Mouse (Mus musculus): Measurements from ENCODE around the gene Phldb1. TPM values are rescaled to one million over a fixed set of nuclear protein-coding genes. Genes with fewer than 3 reads are reported as not detected.

Gene Phldb1
- polyA plus RNA-seq, 1 experiment = 12.3 TPM

- Histone ChIP-seq H3K4me1 (ENCODE audit: control insufficient read depth, insufficient read depth, insufficient read length) (peaks cover 6% of the 10 kb centered on the region; the same call in 1 of the 2 replicates), H3K36me3 (ENCODE audit: control insufficient read depth, insufficient read depth, low read length) (no peaks in the 10 kb centered on the region), H3K27me3 (ENCODE audit: control insufficient read depth, insufficient read depth, low read length) (no peaks in the 10 kb centered on the region), H3K27ac (ENCODE audit: insufficient read depth, low read length) (no peak overlapping the region), H3K4me3 (ENCODE audit: extremely low read depth, insufficient read depth, insufficient read length) (no peak overlapping the region)
- no peak for DNase-seq (ENCODE audit: low read depth in 1 of 2, low spot score in 2 of 2)
- 91% methylated on average over 11 of the region's 11 CpGs for WGBS
- TF ChIP-seq POLR2A (IDR thresholded peaks at IDR 0.05; ENCODE audit: low read depth, low read length) = no peak
- TF ChIP-seq CTCF (IDR thresholded peaks at IDR 0.05; ENCODE audit: extremely low read depth, insufficient read depth, insufficient read length, insufficient replicate concordance) = no peak
Observed at GRCm38 (mm10) chr9:44693071-44693470, 41.9 kb downstream of the Phldb1 start.

DNA sequence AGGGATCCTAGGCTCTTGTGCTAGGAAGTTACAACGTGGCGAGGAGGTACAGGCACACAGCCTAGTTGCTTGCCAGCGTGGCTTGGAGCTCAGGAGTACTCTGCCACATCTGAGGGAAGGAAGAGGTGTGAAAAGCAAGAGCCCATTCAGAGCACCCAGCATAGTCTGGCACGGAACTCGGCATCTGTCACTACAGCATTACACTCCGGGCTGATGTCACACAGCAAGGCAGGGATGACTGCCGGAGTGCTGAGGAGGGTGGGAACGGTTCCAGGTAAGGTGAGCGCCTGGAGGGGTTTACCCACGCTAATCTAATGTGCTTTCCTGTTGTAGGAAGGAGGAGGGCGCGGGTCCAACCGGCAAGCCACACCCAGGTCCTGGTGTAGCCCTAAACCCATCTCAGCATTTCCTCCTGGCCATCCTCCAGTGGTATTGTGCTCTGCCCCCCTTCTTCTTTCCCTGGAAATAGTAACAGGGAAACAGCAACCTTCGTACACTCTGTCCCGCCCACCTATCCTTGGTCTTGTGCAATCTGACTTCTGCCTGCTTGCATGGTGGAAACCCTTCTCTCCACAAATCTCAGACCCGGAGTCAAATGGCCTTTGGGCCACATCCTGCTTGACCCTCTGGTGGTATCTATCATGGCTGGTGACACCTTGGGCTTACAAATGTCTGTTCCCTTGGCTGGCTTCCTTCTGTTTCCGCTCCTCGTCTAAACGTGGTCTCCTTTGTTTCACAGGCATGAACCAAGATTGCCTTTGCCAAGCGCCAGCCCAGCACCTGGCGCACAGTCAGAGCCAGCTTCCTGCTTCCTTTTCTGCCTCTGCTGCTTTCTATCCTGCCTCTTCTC is 43.1 kb downstream of the Phldb1 start:
- Histone ChIP-seq H3K27me3 (ENCODE audit: control insufficient read depth, insufficient read depth, low read length) (no peaks in the 10 kb centered on the region), H3K4me3 (ENCODE audit: extremely low read depth, insufficient read depth, insufficient read length) (no peak overlapping the region), H3K27ac (ENCODE audit: insufficient read depth, low read length) (no peak overlapping the region), H3K36me3 (ENCODE audit: control insufficient read depth, insufficient read depth, low read length) (no peaks in the 10 kb centered on the region), H3K4me1 (ENCODE audit: control insufficient read depth, insufficient read depth, insufficient read length) (peaks cover 6% of the 10 kb centered on the region; the same call in 1 of the 2 replicates)
- WGBS = 53% methylated on average over 21 of the region's 21 CpGs
- TF ChIP-seq POLR2A (IDR thresholded peaks at IDR 0.05; ENCODE audit: low read depth, low read length) = no peak
- no peak for TF ChIP-seq CTCF (IDR thresholded peaks at IDR 0.05; ENCODE audit: extremely low read depth, insufficient read depth, insufficient read length, insufficient replicate concordance)
- no peak for DNase-seq (ENCODE audit: low read depth in 1 of 2, low spot score in 2 of 2)

DNA sequence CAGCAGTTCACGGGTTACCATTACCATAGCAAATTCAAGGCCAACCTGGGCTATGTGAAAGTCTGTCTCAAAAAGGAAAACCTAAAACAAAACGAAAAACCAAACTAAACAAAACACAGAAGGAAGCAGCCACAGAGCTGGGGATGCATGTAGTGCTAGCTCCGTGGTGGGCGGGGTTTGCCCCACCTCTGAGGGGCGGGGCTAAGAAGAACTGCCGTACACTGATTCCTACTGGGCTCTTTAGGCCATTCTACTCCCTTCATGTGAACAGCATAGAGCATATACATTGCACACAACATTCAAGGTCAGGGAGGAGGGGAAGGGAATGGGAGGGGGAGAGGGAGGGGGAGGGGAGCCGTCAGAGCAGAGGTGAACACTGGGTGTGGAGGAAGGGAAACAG is 44.4 kb downstream of the Phldb1 start:
- 19% methylated on average over 7 of the region's 7 CpGs for WGBS
- peak; percentile 27 to 40 for DNase-seq (ENCODE audit: low read depth in 1 of 2, low spot score in 2 of 2)
- TF ChIP-seq POLR2A (IDR thresholded peaks at IDR 0.05; ENCODE audit: low read depth, low read length) (no peak), CTCF (IDR thresholded peaks at IDR 0.05; ENCODE audit: extremely low read depth, insufficient read depth, insufficient read length, insufficient replicate concordance) (no peak)

DNA sequence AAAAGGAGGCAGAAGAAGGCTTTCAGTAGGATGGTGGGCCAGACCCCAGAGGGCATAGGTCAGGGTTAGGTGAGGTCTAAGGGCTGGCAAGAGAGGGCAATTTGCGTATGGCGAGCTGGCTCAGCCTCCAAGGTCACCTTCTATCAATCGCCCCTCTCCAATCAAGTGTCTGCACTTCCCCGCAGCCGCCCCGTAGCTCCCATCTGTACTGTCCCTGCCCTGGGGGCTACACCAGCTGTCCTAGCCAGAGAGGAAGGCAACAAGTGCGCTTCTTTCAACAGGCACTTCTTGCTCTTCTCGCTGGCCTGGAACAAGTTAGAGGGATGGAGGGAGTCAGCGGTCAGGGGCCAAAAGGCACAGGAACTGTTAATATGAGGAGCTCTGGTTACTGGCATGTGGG is 47.0 kb downstream of the Phldb1 start:
- Histone ChIP-seq H3K27me3 (ENCODE audit: control insufficient read depth, insufficient read depth, low read length) (no peaks in the 10 kb centered on the region), H3K36me3 (ENCODE audit: control insufficient read depth, insufficient read depth, low read length) (no peaks in the 10 kb centered on the region)
- WGBS = 95% methylated on average over 9 of the region's 9 CpGs

More for the DNA sequence above, 44.4 kb downstream of the Phldb1 start:
- Histone ChIP-seq H3K27me3 (ENCODE audit: control insufficient read depth, insufficient read depth, low read length) (no peaks in the 10 kb centered on the region), H3K4me1 (ENCODE audit: control insufficient read depth, insufficient read depth, insufficient read length) (peaks cover 6% of the 10 kb centered on the region; the same call in 1 of the 2 replicates), H3K36me3 (ENCODE audit: control insufficient read depth, insufficient read depth, low read length) (no peaks in the 10 kb centered on the region), H3K4me3 (ENCODE audit: extremely low read depth, insufficient read depth, insufficient read length) (no peak overlapping the region), H3K27ac (ENCODE audit: insufficient read depth, low read length) (no peak overlapping the region)

GRCm38 (mm10) chr9:44686638-44687037 is 48.4 kb downstream of the Phldb1 start:
- WGBS = 85% methylated on average over 5 of the region's 5 CpGs
- H3K36me3 ChIP-seq (ENCODE audit: control insufficient read depth, insufficient read depth, low read length) = no peaks in the 10 kb centered on the region
- TF ChIP-seq CTCF (IDR thresholded peaks at IDR 0.05; ENCODE audit: extremely low read depth, insufficient read depth, insufficient read length, insufficient replicate concordance) (no peak), POLR2A (IDR thresholded peaks at IDR 0.05; ENCODE audit: low read depth, low read length) (no peak)
- DNase-seq (ENCODE audit: low read depth in 1 of 2, low spot score in 2 of 2) = no peak
- no peak overlapping the region for H3K27ac ChIP-seq (ENCODE audit: insufficient read depth, low read length)
- H3K4me1 ChIP-seq (ENCODE audit: control insufficient read depth, insufficient read depth, insufficient read length) = peaks cover 6% of the 10 kb centered on the region; the same call in 1 of the 2 replicates
- no peak overlapping the region for H3K4me3 ChIP-seq (ENCODE audit: extremely low read depth, insufficient read depth, insufficient read length)
- no peaks in the 10 kb centered on the region for H3K27me3 ChIP-seq (ENCODE audit: control insufficient read depth, insufficient read depth, low read length)

More for the DNA sequence above, 47.0 kb downstream of the Phldb1 start:
- no peak for DNase-seq (ENCODE audit: low read depth in 1 of 2, low spot score in 2 of 2)
- peaks cover 6% of the 10 kb centered on the region; the same call in 1 of the 2 replicates for H3K4me1 ChIP-seq (ENCODE audit: control insufficient read depth, insufficient read depth, insufficient read length)
- no peak overlapping the region for H3K4me3 ChIP-seq (ENCODE audit: extremely low read depth, insufficient read depth, insufficient read length)
- TF ChIP-seq POLR2A (IDR thresholded peaks at IDR 0.05; ENCODE audit: low read depth, low read length) = no peak
- no peak for TF ChIP-seq CTCF (IDR thresholded peaks at IDR 0.05; ENCODE audit: extremely low read depth, insufficient read depth, insufficient read length, insufficient replicate concordance)
- H3K27ac ChIP-seq (ENCODE audit: insufficient read depth, low read length) = no peak overlapping the region

DNA sequence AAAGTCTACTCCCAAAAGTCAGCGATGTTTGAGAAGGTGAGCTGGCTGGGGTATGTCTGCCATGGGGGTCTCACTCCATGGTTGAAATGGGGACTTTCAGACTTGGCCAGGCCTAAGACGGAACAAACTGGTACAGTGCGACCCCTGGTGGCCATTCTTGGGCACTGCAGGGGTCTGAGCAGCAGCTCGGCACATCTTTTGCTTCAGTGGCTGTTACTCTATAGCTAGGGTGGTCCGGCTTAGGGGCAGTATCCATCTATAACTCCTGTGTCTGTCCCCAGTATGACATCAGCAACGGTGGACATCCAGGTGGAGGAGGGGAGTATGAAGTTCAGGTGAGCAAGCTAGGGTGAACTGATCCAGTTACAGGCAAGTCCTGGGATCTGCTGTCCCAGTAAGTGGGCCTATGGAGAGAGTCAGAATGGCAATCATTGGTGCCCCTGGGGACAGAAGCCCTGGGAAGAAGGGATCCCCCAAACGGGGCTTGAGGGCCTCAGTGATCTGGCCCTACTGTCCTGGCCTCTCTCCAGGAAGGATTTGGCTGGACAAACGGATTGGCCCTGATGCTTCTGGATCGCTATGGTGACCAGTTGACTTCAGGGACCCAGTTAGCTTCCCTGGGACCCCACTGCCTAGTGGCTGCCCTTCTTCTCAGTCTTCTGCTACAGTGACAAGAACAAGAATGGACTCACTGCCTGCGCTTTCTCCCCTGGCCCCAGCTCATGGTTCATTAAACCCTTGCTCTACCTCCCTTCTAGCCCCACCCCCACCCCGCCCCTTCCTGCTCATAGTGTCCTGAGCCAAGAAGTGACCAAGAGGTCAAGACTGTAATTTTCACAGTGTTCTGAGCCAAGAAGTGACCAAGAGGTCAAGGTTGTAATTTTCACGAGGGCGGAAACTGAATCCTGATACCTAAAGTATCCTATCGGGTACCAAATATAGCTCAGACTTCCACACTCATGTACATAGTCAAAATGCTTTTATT is 49.4 kb downstream of the Phldb1 start:
- WGBS = 48% methylated on average over 14 of the region's 14 CpGs
- no peak overlapping the region for H3K27ac ChIP-seq (ENCODE audit: insufficient read depth, low read length)
- H3K4me3 ChIP-seq (ENCODE audit: extremely low read depth, insufficient read depth, insufficient read length) = no peak overlapping the region
- no peaks in the 10 kb centered on the region for H3K27me3 ChIP-seq (ENCODE audit: control insufficient read depth, insufficient read depth, low read length)
- peak; percentile 17 to 64 for DNase-seq (ENCODE audit: low read depth in 1 of 2, low spot score in 2 of 2)
- TF ChIP-seq CTCF (IDR thresholded peaks at IDR 0.05; ENCODE audit: extremely low read depth, insufficient read depth, insufficient read length, insufficient replicate concordance) = peak; percentile 96
- TF ChIP-seq POLR2A (IDR thresholded peaks at IDR 0.05; ENCODE audit: low read depth, low read length) = no peak
- H3K36me3 ChIP-seq (ENCODE audit: control insufficient read depth, insufficient read depth, low read length) = no peaks in the 10 kb centered on the region
- no peaks in the 10 kb centered on the region for H3K4me1 ChIP-seq (ENCODE audit: control insufficient read depth, insufficient read depth, insufficient read length)
